In genomic region chr17:23740136-23740584, GRCm38 (mm10) we compare ENCODE assay signal across 7 mouse cellular contexts. TPM values are rescaled to one million over a fixed set of nuclear protein-coding genes. Genes with fewer than 3 reads are reported as not detected.
DNase-seq lines count a peak whose midpoint lies in the region; ATAC-seq lines count a peak whose summit lies in the region.

No protein-coding gene starts in this region.

- peaks cover 38% of the 10 kb centered on the region for H3K4me1 ChIP-seq in intestine, embryonic 15.5 days (replicated peaks)

- H3K4me3 ChIP-seq in intestine, embryonic 15.5 days (replicated peaks), result peak overlapping the region; percentile 71

- WGBS in intestine, embryonic 15.5 days, result under 1% methylated on average over 46 of the region's 46 CpGs

- H3K4me2 ChIP-seq in intestine, embryonic 15.5 days (replicated peaks), result peak overlapping the region; percentile 100

- no peaks in the 10 kb centered on the region for H3K9me3 ChIP-seq in intestine, embryonic 15.5 days

- ATAC-seq in intestine, embryonic 15.5 days, result peak; percentile 87

- intact Hi-C loops in gastrocnemius, postnatal 36 days (cut with DNase I), result loop anchor here (5.0 kb wide), 1 partner anchor 57 kb away; no protein-coding TSS in a partner anchor
- intact Hi-C loops in left cerebral cortex, postnatal 25 days (cut with DNase I), result no loop called here

- H3K36me3 ChIP-seq in intestine, embryonic 15.5 days, result no peaks in the 10 kb centered on the region

- H3K27ac ChIP-seq in intestine, embryonic 15.5 days, result peak overlapping the region; percentile 68

- DNase-seq in adrenal gland, postnatal 10 days, result peak; percentile 93
- DNase-seq in embryo, embryonic 11.5 days (ENCODE audit: low read depth, low spot score), result peak; percentile 79
- DNase-seq in gastrocnemius, postnatal 36 days, result peak; percentile 83 to 88
- peak; percentile 92 to 97 for DNase-seq in left cerebral cortex, postnatal 25 days (ENCODE audit: low spot score in 2 of 2)
- DNase-seq in mesoderm, embryonic 11.5 days (ENCODE audit: low read depth, low spot score), result peak; percentile 89
- peak; percentile 92 to 94 for DNase-seq in right cerebral cortex, postnatal 36 days (ENCODE audit: low spot score in 2 of 2)

- peaks cover 46% of the 10 kb centered on the region for H3K27me3 ChIP-seq in intestine, embryonic 15.5 days (replicated peaks)

- peak overlapping the region; percentile 73 for H3K9ac ChIP-seq in intestine, embryonic 15.5 days

RNA-seq across cellular contexts. Expression of gene Paqr4, which starts 0.5 kb away (rescaled TPM):
- total RNA-seq in adrenal gland, postnatal 10 days (2021), result 10 to 100 TPM; 12.6 to 14.9 TPM
- 1 to 10 TPM; 3.6 to 4.0 TPM for total RNA-seq in gastrocnemius, postnatal 36 days (2021)
- polyA plus RNA-seq in intestine, embryonic 15.5 days (2015; fragmentation: Nextera tagmentation; extraction: Ambion mirVana), result 21.8 and 22.7 TPM in 2 replicates
- total RNA-seq in left cerebral cortex, postnatal 25 days (2021), result 10 to 100 TPM; 52.8 to 58.2 TPM

RNA-seq across cellular contexts. Expression of gene Kremen2, which starts 5.5 kb away (rescaled TPM):
- not detected for total RNA-seq in adrenal gland, postnatal 10 days (2021)
- total RNA-seq in gastrocnemius, postnatal 36 days (2021), result not detected
- polyA plus RNA-seq in intestine, embryonic 15.5 days (2015; fragmentation: Nextera tagmentation; extraction: Ambion mirVana), result 0.33 and 0.49 TPM in 2 replicates
- total RNA-seq in left cerebral cortex, postnatal 25 days (2021), result under 1 TPM; 0.60 to 0.71 TPM

RNA-seq across cellular contexts. Expression of gene Pkmyt1, which starts 14.0 kb away (rescaled TPM):
- 10 to 100 TPM in 1 of 2 experiments, 1 to 10 TPM in 1; 9.1 to 12.8 TPM for total RNA-seq in adrenal gland, postnatal 10 days (2021)
- total RNA-seq in gastrocnemius, postnatal 36 days (2021), result under 1 TPM; 0.52 to 0.64 TPM
- polyA plus RNA-seq in intestine, embryonic 15.5 days (2015; fragmentation: Nextera tagmentation; extraction: Ambion mirVana), result 42.3 and 46.0 TPM in 2 replicates
- 1 to 10 TPM; 3.0 to 3.3 TPM for total RNA-seq in left cerebral cortex, postnatal 25 days (2021)

RNA-seq across cellular contexts. Expression of gene 1520401A03Rik, which starts 17.6 kb away (rescaled TPM):
- total RNA-seq in adrenal gland, postnatal 10 days (2021), result 1 to 10 TPM in 1 of 2 experiments, under 1 TPM in 1; 0.67 to 1.1 TPM
- total RNA-seq in gastrocnemius, postnatal 36 days (2021), result not detected
- 0.14 TPM in 1 of 2 replicates, not detected in the other for polyA plus RNA-seq in intestine, embryonic 15.5 days (2015; fragmentation: Nextera tagmentation; extraction: Ambion mirVana)
- not detected for total RNA-seq in left cerebral cortex, postnatal 25 days (2021)

RNA-seq across cellular contexts. Expression of gene Flywch1, which starts 31.2 kb away (rescaled TPM):
- total RNA-seq in adrenal gland, postnatal 10 days (2021), result 10 to 100 TPM; 43.9 to 49.0 TPM
- 10 to 100 TPM; 34.3 to 38.0 TPM for total RNA-seq in gastrocnemius, postnatal 36 days (2021)
- 48.3 and 49.4 TPM in 2 replicates for polyA plus RNA-seq in intestine, embryonic 15.5 days (2015; fragmentation: Nextera tagmentation; extraction: Ambion mirVana)
- 100 to 1,000 TPM; 304 to 305 TPM for total RNA-seq in left cerebral cortex, postnatal 25 days (2021)

Comparison
In these comparisons a context has a peak if more than half of its experiments do, and no peak if none do; other contexts are left out.
1. Peak in every context shown above with its lines: DNase-seq, ATAC-seq, H3K4me3 ChIP-seq and H3K27ac ChIP-seq.